Mouse (Mus musculus): Measurements from ENCODE around the gene Klhl26.

Klhl26 gene

GRCm38 (mm10) chr8:70500386-70501301, 23.9 kb upstream of the Klhl26 start:
- DNase-seq: peak in 1 of 2 experiments; percentile 59

DNA sequence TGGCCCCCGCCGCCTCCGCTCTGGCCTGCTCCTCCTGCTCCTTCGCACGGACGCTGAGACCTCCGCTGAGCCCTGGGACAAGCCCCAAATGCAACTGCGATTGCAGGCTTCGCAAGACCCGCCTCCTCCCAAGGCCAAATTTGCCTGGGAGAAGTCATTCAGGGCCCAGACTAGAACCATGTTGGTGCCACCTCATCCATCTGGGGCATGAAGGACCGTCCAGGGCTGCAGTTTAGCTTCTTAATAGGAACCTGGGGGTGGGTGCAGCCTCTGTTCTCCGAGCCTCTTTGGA, 18.9 kb upstream of the Klhl26 start:
- DNase-seq: no peak

GRCm38 (mm10) chr8:70495001-70495770, 18.4 kb upstream of the Klhl26 start:
- DNase-seq: no peak

GRCm38 (mm10) chr8:70494416-70494945, 17.7 kb upstream of the Klhl26 start:
- DNase-seq: no peak

DNA sequence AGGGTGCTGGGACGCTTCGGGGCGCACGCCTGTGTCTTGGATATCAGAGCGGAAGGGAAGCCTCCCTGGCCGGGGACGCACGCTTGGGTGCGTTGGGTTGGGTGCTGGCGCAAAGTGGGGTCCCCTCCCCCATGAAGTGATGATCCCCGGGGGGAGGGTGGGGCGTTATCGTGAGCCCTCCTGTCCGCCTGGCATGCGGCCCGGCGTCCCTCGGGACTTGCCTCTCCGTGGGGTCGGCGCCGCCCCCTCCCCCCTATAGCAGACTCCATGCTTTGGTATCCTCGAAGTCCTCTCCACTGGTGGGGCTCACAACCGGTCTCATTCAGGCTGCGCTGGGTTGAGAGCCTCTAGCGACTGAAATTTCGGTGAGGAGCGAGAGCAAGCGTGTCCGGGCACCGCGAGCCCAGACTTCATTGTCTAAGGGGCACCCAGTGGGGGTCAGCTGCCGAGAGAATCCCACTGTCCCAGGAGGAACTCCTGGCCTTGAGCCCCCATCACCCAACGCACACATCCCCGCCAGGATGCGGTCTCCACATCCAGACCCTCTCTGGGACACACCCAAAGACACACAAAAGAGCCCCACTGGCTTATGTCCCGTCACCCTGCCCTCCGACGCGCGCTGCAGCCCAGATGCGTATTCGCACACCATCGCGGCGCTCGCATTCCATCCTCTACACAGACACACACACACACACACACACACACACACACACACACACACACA, 17.1 kb upstream of the Klhl26 start:
- no peak for DNase-seq

DNA sequence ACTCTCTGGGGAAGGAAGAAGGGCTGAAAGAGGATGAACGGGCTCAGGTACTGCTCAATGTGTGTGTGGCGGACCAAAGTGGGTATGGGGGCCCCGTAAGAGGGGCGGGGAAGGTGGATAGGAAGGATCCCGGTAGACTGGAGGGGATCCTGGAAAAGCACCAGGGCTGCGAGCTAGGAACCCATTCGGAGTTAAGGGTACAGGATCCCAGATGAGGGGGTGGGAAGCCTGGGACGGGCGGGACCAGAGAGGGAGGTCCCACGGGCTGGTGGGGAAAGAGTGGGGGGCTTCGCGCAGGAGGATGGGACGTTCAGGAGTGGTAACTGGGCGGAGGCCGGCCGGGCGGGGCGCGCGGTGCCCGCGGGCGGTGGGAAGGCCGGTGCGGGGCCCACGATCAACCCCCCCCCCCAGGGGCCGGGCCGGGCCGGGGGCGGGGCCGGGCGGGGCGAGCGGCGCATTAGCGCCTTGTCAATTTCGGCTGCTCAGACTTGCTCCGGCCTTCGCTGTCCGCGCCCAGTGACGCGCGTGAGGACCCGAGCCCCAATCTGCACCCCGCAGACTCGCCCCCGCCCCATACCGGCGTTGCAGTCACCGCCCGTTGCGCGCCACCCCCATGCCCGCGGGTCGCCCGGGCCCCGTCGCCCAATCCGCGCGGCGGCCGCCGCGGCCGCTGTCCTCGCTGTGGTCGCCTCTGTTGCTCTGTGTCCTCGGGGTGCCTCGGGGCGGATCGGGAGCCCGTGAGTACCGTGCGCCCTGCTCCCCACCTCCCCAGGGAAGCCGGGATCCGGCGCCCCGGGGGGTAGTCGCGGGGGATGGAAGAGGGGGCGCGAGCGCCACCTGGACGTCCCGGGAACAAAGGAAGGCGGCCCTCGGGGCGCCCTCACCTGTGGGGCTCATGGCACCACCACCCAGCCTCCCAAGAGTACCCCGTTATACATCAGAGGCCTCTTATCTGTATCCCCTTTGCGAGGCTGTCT, 16.2 kb upstream of the Klhl26 start, which contains the start of gene Crlf1:
Crlf1 (plus strand) TSS at position 495 of the 977 bp plus-strand sequence.
- DNase-seq: no peak

DNA sequence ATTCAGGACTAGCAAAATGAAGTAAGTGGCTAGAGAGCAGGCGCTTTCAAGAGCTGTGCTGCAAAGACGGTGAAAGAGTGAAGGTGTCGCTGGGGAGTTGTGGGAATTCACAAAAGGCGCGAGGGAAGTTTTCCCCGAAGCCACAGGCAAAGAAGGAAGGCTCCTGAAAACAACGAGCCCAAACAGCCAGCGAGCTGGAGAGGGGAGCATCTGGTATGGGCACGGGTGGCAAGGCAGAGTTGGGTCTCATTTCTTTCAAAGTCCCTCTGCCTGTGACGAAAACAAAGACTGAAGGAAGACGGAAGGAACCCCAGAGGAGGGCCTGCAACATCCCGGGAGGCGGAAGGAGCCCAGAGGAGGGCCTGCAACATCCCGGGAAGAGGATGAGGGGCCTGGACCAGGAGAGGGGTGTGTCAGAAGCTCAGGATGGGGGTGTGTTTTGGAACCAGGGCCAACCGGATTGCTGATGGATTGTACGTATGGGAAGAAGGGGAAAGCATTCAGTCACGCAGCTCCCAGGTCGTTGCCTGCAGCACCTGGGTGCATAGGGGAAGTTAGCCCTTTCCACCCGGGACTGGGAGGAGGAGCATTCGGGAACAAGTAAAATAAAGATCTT, 14.2 kb upstream of the Klhl26 start:
- DNase-seq: no peak

- peak in 1 of 2 experiments; percentile 57 for DNase-seq
Observed at GRCm38 (mm10) chr8:70490061-70490879, 13.5 kb upstream of the Klhl26 start.

- DNase-seq: no peak
Observed at GRCm38 (mm10) chr8:70489576-70489975, 12.8 kb upstream of the Klhl26 start.

DNA sequence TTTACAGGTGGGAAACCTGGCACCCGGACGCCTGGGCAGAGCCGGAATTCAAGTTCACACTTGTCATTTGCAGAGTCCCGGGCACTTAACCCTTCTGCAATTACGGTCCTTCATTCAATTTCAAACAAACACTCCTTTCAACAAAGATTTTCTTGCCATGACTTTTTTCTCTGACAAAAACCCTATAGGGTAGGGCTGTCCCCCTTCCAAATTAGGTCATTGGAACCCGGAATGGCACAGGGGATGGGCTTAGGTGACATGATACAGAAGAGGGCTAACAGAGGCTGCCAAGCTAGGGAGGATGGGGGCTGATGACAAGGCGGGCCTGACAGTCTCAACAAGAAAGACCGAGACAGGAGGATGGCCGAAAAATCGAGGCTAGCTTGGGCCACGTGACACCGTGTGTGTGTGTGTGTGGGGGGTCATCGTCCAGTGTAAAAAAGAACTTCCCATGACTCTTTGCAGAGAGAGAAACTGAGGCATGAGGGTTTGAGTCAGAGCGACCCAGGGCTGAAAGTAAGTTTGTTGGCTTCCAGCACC, 12.2 kb upstream of the Klhl26 start:
- no peak for DNase-seq

GRCm38 (mm10) chr8:70487993-70488796, 11.4 kb upstream of the Klhl26 start:
- peak; percentile 78 to 81 for DNase-seq

GRCm38 (mm10) chr8:70486941-70487520, 10.3 kb upstream of the Klhl26 start, which contains the start of gene Tmem59l:
Gene Tmem59l (minus strand): TSS chr8:70487358.
- DNase-seq: no peak

DNA sequence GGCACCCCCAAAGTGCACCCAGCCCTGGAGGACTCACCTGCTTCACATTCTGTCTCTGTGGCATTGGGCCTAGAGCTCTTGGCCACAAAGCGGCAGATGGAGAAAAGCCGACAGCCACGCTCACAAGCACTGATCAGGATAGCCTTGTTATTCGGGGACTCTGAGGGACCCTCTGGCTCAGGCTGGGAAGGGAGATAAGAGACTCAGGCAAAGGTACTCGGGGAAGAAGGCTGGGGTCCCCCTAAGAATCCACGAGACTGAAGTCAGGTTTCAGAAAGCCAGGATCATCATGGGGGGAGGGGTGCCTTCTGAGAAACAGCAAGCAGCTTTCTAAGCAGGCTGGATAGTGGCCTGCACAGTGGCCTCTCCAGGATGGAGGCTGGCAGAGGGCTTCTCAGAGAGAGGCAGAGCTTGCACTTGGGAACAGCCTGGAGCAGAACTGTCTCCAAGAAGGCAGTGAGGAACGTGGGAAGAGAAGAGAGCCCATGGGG, 9.5 kb upstream of the Klhl26 start:
- DNase-seq: no peak

- peak; percentile 76 to 83 for DNase-seq
Observed at GRCm38 (mm10) chr8:70482943-70483342, 6.2 kb upstream of the Klhl26 start.

DNA sequence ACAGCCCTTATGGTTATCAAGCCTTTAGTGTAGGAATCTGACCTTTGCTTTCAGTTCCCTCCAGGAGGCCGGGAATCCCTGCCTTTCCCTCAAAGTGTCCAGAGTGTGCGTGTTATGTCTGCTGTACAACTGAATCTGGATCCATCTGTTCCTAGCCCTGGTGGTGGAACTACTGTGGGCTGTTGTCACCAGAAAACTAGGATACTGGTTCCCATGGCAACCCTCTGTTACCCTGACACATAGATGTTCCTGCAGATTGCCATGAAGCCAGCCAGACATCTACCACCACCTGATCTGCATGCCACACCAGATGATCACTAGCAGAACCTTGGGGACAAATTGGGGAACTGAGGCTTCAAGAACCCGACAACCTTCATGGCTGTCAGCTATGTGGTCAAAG, 5.1 kb upstream of the Klhl26 start:
- DNase-seq: no peak

- peak in 1 of 2 experiments; percentile 53 for DNase-seq
Observed at GRCm38 (mm10) chr8:70477269-70477982, 658 bp upstream of the Klhl26 start.

- no peak for DNase-seq
Observed at GRCm38 (mm10) chr8:70471856-70472255, 4.9 kb downstream of the Klhl26 start.

DNA sequence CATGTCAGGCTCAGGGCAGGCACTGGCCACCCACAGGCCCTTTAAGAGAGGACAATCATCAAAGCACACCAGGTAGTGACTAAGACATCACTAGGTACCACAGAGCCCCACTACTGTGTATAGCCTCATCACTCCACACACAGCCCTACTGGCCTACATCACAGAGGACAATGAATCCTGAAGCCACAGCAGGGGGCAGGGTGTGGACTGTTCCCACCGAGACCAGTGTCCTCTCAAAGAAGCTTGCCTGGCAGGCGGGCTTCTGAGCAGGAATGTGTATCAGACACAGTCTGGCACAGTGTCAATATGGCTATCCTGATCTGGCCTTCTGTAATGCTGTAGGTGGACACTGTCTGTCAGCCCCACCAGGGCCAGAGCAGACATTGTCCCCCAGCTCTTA, 6.8 kb downstream of the Klhl26 start:
- no peak for DNase-seq

Data from lung, adult 18-20 months (tissue).